Mouse (Mus musculus) lung, adult 2 months (tissue): Measurements from ENCODE around the gene Lrmda.

Experiments used
- CTCF ChIP-seq: fragments of 200-500 bp; IDR thresholded peaks from 2 replicates; pipeline ENCODE4 v1.5.1; 2011; ENCODE audit warnings: mild to moderate bottlenecking, low read length, control low read depth; ENCODE audit not compliant: insufficient read depth
- POLR2A ChIP-seq: fragments of 200-500 bp; IDR thresholded peaks from 2 replicates; pipeline ENCODE4 v1.6.1; 2011; ENCODE audit warnings: low read depth, mild to moderate bottlenecking, control low read depth, low read length, borderline replicate concordance; ENCODE audit errors: extremely low read depth

DNA sequence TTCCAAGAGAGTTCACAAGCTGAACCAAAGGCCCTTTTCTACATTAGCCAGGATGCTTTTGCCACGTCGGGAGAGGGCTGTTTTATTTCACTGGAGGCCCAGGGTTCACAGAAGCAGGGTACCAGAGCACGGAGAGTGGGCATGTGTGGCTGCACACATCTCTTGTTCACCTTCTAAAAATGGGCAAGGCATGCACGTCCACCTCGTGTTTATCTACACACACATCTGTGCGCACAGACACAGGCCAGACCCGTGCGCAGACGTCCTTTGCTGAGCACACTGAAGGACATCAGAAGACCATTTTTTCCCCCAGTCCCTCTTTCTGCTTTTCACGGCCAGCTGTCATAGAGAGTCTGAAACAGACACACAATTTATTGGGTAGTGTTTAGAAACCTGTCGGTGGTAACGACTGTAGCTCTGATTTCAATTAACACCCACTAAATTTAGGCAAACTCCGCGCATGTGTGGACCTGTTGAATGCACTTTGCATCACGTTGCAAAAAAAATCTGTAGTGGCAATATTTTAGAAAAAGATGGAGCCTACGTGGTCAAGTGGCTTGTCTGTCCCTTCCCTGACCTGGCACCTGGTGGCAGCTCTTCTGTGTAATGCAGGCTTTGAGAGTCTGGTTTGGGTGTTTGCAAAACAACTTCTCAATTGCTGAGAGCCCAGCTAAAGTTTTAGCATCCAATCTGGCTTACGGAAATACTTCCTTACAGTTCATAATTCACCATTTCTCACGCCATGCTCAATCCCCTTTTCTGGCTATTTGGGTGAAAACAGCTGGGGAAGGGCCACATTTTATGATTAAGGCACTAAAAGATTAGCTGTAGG is 28.8 kb downstream of the Lrmda start:
- no peak for TF ChIP-seq CTCF
- no peak for TF ChIP-seq POLR2A
